Mouse (Mus musculus): ENCODE measurements at regions not wholly inside any gene's neighbourhood (a gene's known extent, or its start where the extent isn't known, plus 50 kb on each side); places are given as distances from the start of the nearest gene placed in this dataset.

DNA sequence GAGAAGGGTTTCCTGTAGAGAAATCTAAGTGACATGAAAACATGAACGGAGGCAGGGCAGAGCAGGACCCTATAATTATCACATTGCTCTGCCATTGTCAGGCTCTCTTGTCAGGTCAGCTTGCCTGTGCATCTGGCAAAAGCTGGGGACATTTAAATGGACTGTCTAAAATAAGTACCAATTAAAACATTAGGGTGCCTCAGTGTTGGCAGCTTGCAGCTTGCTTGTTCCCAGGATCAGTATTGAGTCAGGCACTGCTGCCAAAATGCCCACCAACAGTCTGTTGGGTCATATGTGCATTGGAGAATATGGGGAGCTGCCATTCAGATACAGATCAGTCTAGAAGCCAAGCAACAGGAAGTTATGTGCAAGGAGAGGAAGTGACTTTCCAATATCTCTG, 349.5 kb upstream of the B3gat1 start:
- DNase-seq: no peak

- no peak for DNase-seq
Observed at GRCm38 (mm10) chr9:26398635-26399034, 334.9 kb upstream of the B3gat1 start.

DNA sequence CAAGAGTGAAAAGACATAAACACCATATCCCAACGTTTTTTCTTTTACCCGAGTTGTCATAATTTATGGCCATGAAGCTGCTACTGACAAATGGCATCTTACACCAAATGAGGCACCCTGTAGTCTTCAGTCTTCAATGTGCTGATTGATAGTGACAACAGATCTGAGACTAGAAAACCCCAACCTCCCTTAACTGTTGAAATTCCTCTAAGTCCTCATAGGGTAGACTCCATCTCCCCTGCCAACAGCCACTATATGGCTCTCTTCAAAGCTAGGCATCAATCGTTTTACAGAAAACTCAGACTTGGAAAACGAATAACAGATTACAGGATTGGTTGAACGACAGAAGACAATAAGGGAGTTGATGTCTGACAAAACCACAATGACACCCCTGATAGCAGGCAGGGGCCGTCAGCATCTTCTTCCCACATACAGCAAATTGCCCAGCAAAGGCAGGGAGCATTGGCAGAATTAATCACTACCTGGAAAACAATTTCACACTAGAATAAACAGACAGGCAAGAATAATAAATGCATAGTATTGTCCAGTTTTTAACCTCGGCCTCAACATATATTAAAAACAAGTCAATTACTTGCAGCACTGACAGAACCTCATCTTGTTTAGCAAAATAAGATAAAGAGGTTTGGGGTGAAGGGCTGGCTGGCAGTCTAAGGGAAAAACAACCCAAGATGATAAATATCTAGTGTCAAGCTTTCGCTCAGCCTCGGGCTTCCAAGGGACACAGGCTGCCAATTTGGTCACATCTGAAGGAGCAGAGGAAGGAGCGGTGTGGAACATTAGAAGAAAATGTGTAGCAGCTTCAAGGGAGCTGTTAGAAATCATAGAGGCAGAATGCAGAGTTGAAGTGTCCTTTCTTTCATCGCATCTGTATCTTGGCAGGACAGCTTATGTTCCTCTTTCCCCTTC, 310.4 kb upstream of the B3gat1 start:
- DNase-seq: no peak

- DNase-seq: no peak
Observed at GRCm38 (mm10) chr9:26435507-26435906, 298.0 kb upstream of the B3gat1 start.

DNA sequence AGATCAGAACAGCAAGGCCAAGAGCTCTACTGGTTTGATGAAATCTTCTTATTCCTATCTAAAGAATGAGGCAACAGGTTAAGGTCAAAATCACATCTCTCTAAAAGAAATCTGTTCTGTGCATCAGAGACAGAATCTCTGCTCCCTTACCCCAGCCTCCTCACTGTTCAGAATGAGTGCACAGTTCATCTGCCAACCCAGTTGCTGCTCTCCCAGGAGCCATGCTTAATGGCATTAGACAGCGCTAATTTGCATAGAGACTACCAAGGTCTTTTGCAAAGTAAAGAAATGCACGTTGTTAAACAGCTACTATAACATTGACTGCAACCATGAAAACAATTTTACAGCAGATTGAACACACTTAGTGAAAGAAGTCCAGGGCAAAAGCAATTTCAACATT, 296.3 kb upstream of the B3gat1 start:
- DNase-seq: no peak

DNA sequence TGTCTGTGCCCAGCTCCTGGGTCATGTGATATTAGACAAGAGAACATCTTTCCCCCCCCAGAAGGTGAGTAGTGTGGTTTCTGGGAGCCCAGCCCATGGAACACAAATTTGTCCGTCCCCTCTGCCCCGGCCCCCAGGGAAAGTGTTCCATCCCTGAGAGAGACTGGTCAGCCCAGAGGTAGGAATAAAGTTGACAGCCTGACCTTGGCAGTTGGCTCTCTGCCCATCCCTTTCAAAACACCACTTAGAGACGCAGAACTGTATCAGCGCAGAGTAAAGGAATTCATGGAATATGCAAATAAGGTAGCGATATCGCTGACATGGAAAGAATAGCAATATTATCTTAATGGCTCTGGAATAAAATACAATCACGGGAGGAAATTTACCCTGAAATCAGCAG, 279.6 kb upstream of the B3gat1 start:
- DNase-seq: peak in 1 of 2 experiments; percentile 8

DNA sequence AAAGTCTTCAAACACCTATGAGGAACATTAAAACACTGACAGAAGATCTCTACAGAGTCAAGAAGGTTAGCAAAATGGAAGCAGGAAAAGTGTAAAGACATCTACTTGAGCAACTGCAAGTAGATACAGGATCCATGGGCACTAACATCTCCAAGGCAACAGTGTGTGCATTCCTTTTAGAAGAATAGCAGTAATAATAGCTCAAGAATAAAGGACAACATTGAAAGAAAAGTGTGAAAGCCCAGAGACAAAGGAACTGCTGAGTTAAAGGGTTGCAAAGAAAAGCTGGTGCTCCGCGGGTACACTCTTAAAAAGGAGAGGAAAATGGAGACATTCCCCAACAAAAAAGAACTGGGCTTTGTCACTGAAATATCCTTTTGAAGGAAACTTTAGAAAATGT, 272.4 kb upstream of the B3gat1 start:
- no peak for DNase-seq

- no peak for DNase-seq
Observed at GRCm38 (mm10) chr9:26470694-26471392, 262.7 kb upstream of the B3gat1 start.

- no peak for DNase-seq
Observed at GRCm38 (mm10) chr9:26476341-26476740, 257.2 kb upstream of the B3gat1 start.

DNA sequence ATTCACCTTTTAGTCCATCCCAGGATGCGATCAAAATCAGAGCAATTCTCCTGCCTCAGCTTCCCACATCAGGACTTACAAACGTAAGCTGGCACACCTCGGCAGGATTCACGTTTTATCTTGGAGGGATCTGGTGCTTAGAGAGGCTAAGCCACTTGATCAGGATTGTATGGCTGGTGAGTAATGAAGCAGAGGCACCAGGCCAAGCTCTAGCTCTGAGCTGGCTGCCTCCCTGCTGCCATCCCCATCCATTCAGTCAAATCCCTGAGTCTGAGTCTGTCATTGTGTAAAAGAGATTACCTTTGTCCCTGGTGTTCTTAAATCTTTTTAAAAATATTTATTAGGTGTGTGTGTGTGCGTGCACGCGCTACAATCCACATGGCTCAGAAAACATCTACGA, 252.6 kb upstream of the B3gat1 start:
- no peak for DNase-seq

- no peak for DNase-seq
Observed at GRCm38 (mm10) chr9:26481890-26482289, 251.6 kb upstream of the B3gat1 start.

- DNase-seq: no peak
Observed at GRCm38 (mm10) chr9:26493740-26494139, 239.8 kb upstream of the B3gat1 start.

GRCm38 (mm10) chr9:26502027-26502426, 231.5 kb upstream of the B3gat1 start:
- DNase-seq: no peak

DNA sequence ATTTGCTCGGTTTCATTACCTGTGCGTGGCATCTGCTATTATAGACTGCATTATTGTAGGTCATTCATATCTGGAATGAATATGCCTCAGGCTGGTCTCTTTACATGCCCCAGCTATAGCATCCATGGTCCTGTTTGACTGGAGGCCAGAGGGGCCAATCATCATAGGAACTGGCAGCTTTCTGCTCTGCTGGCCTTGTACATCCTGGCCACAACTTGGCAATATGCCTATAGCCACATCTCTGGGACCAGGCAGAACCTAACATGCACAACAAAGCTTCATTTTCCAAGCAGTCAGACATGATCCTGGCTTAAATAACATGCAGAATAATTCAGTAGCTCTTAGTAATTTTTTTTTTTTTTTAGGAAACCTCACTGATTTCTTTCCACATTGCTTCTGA, 227.6 kb upstream of the B3gat1 start:
- DNase-seq: no peak

GRCm38 (mm10) chr9:26518651-26519050, 214.9 kb upstream of the B3gat1 start:
- peak; percentile 23 to 36 for DNase-seq

DNA sequence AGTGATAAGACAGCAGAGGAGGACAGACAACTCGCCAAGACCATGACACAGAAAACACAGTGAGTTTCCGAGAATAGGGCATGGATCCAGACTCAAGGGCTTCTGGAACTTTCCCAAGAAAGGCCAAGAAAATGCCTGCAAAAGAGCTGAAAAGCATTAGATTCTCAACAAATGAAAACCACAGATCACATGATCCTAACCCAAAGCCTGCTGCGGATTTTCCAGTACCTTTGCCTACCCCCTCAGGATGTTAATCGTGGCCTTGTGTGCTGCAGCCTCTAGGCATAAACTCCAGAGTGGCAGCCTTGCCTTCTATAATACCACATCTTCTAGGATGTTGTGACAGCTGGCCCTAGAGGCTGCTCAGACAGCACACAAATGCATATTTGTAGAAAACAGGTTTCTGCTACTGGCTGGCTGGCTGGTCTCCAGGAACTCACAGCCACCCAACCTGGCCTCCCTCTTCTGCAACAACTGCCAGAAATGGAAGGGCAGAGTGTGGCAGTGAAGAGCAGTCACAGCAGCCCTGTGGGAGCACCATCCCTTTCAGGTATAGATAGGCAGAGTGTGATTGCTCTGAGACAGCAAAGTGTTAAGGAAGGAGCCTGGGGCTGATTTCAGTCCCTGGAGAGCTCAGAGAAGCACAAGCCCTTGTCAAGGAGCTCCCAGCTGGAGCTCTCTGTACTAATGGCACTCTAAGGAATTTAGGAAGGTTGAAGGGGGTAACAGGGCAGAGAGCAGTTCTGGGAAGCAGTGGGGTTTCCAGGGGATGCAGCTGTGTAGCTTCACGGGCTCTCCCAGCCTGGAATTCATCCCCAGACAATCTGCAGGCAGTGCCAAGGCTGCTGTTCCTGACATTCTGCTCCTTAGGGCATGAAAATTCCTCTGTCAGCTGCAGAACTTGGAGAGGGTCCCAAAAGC, 213.7 kb upstream of the B3gat1 start:
- peak; percentile 57 to 61 for DNase-seq

- DNase-seq: peak; percentile 47 to 66
Observed at GRCm38 (mm10) chr9:26524089-26524488, 209.4 kb upstream of the B3gat1 start.

- DNase-seq: no peak
Observed at GRCm38 (mm10) chr9:26528761-26529160, 204.8 kb upstream of the B3gat1 start.

DNA sequence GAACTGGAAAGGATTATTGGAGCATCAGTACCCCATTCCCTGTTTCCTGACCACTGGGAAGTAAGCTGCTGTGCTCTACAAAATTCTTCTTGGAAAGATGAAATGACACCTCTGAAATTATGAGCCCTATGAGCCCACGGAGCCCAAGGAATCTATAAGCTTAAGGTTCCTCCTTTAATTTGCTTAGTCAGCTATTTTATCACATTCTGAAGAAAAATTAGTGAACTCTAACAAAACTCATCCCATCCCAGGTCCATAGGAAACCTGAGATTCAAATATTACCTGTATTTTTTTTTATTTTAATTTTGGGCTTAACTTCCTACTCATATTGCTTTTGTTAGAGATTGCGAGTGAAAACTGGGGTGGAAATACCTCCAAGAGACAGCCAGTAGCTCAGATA, 194.5 kb upstream of the B3gat1 start:
- DNase-seq: no peak

- peak; percentile 54 to 58 for DNase-seq
Observed at GRCm38 (mm10) chr9:26548328-26548922, 185.1 kb upstream of the B3gat1 start.

- DNase-seq: no peak
Observed at GRCm38 (mm10) chr9:26549118-26549517, 184.4 kb upstream of the B3gat1 start.

DNA sequence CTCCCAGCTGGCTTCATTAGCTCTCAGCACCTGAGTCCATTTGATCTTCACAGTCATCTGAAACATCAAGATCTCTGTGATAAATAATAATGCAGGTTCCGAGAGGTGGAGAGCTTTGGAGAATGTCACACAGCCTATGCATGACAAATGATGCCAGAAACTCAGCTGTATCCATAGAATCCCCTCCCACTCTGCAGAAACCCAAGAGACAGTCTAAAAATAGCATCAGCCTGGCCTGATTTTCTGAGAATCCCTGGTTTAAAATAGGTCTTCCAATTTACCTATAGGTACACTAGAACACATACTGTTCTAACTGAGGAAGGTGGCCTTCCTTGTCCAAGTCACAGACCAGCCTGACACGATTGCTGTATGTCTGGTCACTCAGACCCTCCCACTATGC, 184.0 kb upstream of the B3gat1 start:
- no peak for DNase-seq

All from heart, adult 18-20 months (tissue).